Mouse (Mus musculus) liver, embryonic 14.5 days (tissue): ENCODE measurements at regions not wholly inside any gene's neighbourhood (a gene's known extent, or its start where the extent isn't known, plus 50 kb on each side); places are given as distances from the start of the nearest gene placed in this dataset.

Source experiments
- CTCF ChIP-seq: IDR thresholded peaks from 2 replicates; pipeline ENCODE4 v1.5.1; 2016; ENCODE audit warnings: antibody characterized with exemption, low read depth, control low read depth
- EP300 ChIP-seq: IDR thresholded peaks from 2 replicates; pipeline ENCODE4 v1.6.1; 2016; ENCODE audit warnings: antibody characterized with exemption, low read depth

DNA sequence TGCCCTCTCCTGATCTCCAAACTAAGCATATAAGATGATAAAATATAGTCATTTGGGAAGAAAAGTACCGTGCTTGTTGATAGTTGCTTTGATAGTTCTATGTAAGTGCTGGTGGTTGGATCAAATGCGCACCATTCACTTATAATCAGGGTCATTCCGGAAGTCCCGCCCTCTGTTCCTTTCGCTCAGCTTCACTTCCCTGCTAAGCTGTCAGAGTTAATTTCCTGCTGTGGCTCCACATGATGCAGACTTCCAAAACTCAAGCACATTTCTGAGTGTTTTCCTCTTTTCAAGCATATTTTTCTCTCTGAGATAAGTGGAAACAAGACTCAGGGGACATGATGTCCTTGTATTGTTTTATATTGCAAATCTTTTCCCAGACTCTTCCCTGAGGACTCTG lies 86.4 kb downstream of the Avpr1a start:
- TF ChIP-seq CTCF (no peak), EP300 (no peak)
